ENCODE assay signal across 21 mouse cellular contexts in the genomic region with DNA sequence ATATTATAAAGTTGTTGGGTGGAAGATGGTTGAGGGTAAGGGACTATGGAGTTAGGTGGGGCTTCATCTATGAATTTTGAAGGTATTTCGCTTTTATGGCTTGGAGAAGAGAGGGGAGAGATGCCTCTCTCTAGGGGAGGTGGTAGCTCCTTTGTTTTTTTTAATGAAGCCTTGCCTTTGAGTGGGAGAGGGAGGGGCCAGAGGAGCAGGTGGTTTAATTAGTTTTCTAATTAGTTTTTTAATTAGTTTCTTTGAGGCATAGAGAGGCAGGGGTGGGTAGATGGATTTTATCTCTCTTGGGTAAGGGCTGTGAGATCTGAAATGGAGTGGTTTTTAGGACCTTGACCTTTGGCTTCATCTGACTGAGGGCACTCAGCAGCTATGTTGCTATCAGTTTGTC. TPM values are rescaled to one million over a fixed set of nuclear protein-coding genes. Genes with fewer than 3 reads are reported as not detected.
A peak's percentile ranks its signal among the peaks of the same experiment; 100 is the strongest.
DNase-seq lines count a peak whose midpoint lies in the region; ATAC-seq lines count a peak whose summit lies in the region.
"Had no signal": no experiment of that assay in that cellular context is flagged by ENCODE, and none has a peak within 500 bp of the region (broad histone marks: within the 10 kb centered on the region; RNA-seq: fewer than 3 reads in every experiment).

No protein-coding gene starts in this region.

- H3K9me3 ChIP-seq in midbrain, embryonic 14.5 days (ENCODE audit: control insufficient read depth, low read length): no peaks in the 10 kb centered on the region
- no peaks in the 10 kb centered on the region for H3K9me3 ChIP-seq in midbrain, embryonic 10.5 days (replicated peaks)
- no peaks in the 10 kb centered on the region for H3K9me3 ChIP-seq in hindbrain, embryonic 15.5 days
- H3K9me3 ChIP-seq: limb, embryonic 15.5 days had no signal

- no peaks in the 10 kb centered on the region for H3K27me3 ChIP-seq in midbrain, embryonic 14.5 days (ENCODE audit: control insufficient read depth, insufficient read depth, low read length)
- no peaks in the 10 kb centered on the region for H3K27me3 ChIP-seq in midbrain, embryonic 10.5 days (ENCODE audit: low read depth, poor library complexity, severe bottlenecking)
- no peaks in the 10 kb centered on the region for H3K27me3 ChIP-seq in hindbrain, embryonic 15.5 days
- H3K27me3 ChIP-seq: limb, embryonic 15.5 days had no signal

- peak; percentile 7 to 17 for DNase-seq in cerebellum, postnatal 14 days
- DNase-seq in cerebellum, postnatal 4 days (ENCODE audit: low spot score in 2 of 2): no peak
- no peak for DNase-seq in midbrain, embryonic 14.5 days
- no peak for DNase-seq in midbrain, embryonic 10.5 days (ENCODE audit: low spot score)
- no peak for DNase-seq in layer of hippocampus, adult 9-10 months (ENCODE audit: low spot score)
- no peak for DNase-seq in heart, adult 18-20 months
- DNase-seq: adrenal gland, adult 8-10 months; gastrocnemius, postnatal 14 days; kidney, adult 2 months; kidney, postnatal 25 days; lung, postnatal 10 days; right cerebral cortex, postnatal 4 days; thymus, postnatal 4 days had no signal

- no peaks in the 10 kb centered on the region for H3K4me1 ChIP-seq in midbrain, embryonic 14.5 days (ENCODE audit: control insufficient read depth, insufficient read depth, low read length)
- no peaks in the 10 kb centered on the region for H3K4me1 ChIP-seq in midbrain, embryonic 10.5 days
- H3K4me1 ChIP-seq in hindbrain, embryonic 15.5 days (replicated peaks): no peaks in the 10 kb centered on the region
- H3K4me1 ChIP-seq: limb, embryonic 15.5 days had no signal

- no peak overlapping the region for H3K27ac ChIP-seq in midbrain, embryonic 14.5 days (replicated peaks; ENCODE audit: low read depth, low read length)
- no peak overlapping the region for H3K27ac ChIP-seq in midbrain, embryonic 10.5 days (replicated peaks)
- no peak overlapping the region for H3K27ac ChIP-seq in hindbrain, embryonic 15.5 days (replicated peaks)
- H3K27ac ChIP-seq: limb, embryonic 15.5 days had no signal

- no peaks in the 10 kb centered on the region for H3K36me3 ChIP-seq in midbrain, embryonic 14.5 days (ENCODE audit: control insufficient read depth, insufficient read depth, low read length)
- H3K36me3 ChIP-seq in midbrain, embryonic 10.5 days: no peaks in the 10 kb centered on the region
- H3K36me3 ChIP-seq in hindbrain, embryonic 15.5 days: no peaks in the 10 kb centered on the region
- H3K36me3 ChIP-seq: limb, embryonic 15.5 days had no signal

- no peak overlapping the region for H3K9ac ChIP-seq in midbrain, embryonic 14.5 days (replicated peaks; ENCODE audit: low read length)
- H3K9ac ChIP-seq in hindbrain, embryonic 15.5 days: no peak overlapping the region
- H3K9ac ChIP-seq: limb, embryonic 15.5 days had no signal

- H3K4me3 ChIP-seq in midbrain, embryonic 14.5 days (replicated peaks; ENCODE audit: low read depth, low read length): no peak overlapping the region
- H3K4me3 ChIP-seq in midbrain, embryonic 10.5 days: no peak overlapping the region
- no peak overlapping the region for H3K4me3 ChIP-seq in hindbrain, embryonic 15.5 days
- H3K4me3 ChIP-seq: limb, embryonic 15.5 days had no signal

- H3K4me2 ChIP-seq in midbrain, embryonic 14.5 days (ENCODE audit: low read length): no peak overlapping the region
- no peak overlapping the region for H3K4me2 ChIP-seq in hindbrain, embryonic 15.5 days
- H3K4me2 ChIP-seq: limb, embryonic 15.5 days had no signal

- WGBS in midbrain, embryonic 14.5 days: 85% methylated on average over 1 of the region's 1 CpGs
- WGBS in midbrain, embryonic 10.5 days: 93% methylated on average over 1 of the region's 1 CpGs
- WGBS in hindbrain, embryonic 15.5 days: 77% methylated on average over 1 of the region's 1 CpGs

- ATAC-seq in midbrain, embryonic 14.5 days (ENCODE audit: low FRiP score, low TSS enrichment): 0 out of 2 replicates have a peak, but pooled peaks have one; percentile 32
- peak; percentile 84 for ATAC-seq in hindbrain, embryonic 15.5 days (ENCODE audit: low FRiP score, low read depth)

RNA-seq across cellular contexts. Expression of gene Vmn2r2, which starts 29.0 kb away (rescaled TPM):
- polyA plus RNA-seq in midbrain, embryonic 14.5 days (2014; fragmentation: Nextera tagmentation; extraction: Ambion mirVana): 0.08 TPM in 1 of 2 replicates, not detected in the other
- 0.05 TPM in 1 of 2 replicates, not detected in the other for polyA plus RNA-seq in midbrain, embryonic 10.5 days (2016; fragmentation: Nextera tagmentation; extraction: Ambion mirVana)
- 0.03 TPM in 1 of 2 replicates, not detected in the other for polyA plus RNA-seq in hindbrain, embryonic 15.5 days (2015; fragmentation: Nextera tagmentation; extraction: Ambion mirVana)
- total RNA-seq in heart, adult 18-20 months (2021): not detected
- total RNA-seq: adrenal gland, adult 8-10 months; gastrocnemius, postnatal 14 days; heart, adult 8-10 months; layer of hippocampus, postnatal 14 days; left cerebral cortex, postnatal 14 days; megakaryocyte, adult 5-6 weeks had no signal
- polyA plus RNA-seq: heart, postnatal 0 days; kidney, adult 2 months; limb, embryonic 15.5 days; liver, embryonic 16.5 days had no signal

RNA-seq across cellular contexts. Expression of gene Vmn2r1, which starts 31.4 kb away (rescaled TPM):
- polyA plus RNA-seq in midbrain, embryonic 14.5 days (2014; fragmentation: Nextera tagmentation; extraction: Ambion mirVana): 0.08 and 0.16 TPM in 2 replicates
- 0.04 and 0.06 TPM in 2 replicates for polyA plus RNA-seq in midbrain, embryonic 10.5 days (2016; fragmentation: Nextera tagmentation; extraction: Ambion mirVana)
- 0.08 and 0.16 TPM in 2 replicates for polyA plus RNA-seq in hindbrain, embryonic 15.5 days (2015; fragmentation: Nextera tagmentation; extraction: Ambion mirVana)
- under 1 TPM in 1 of 2 experiments, not detected in 1; 0.08 TPM for total RNA-seq in heart, adult 18-20 months (2021)
- total RNA-seq: megakaryocyte, adult 5-6 weeks had no signal
- polyA plus RNA-seq: liver, embryonic 16.5 days had no signal

Comparison
In these comparisons a context has a peak if more than half of its experiments do, and no peak if none do; other contexts are left out.
1. DNase-seq: peak in cerebellum, postnatal 14 days (2 of 2); none in cerebellum, postnatal 4 days (0 of 2), midbrain, embryonic 14.5 days (single experiment), midbrain, embryonic 10.5 days (single experiment), layer of hippocampus, adult 9-10 months (single experiment) and heart, adult 18-20 months (0 of 2).